Comparison of ENCODE assay signal across 8 mouse cellular contexts in genomic region chr13:63562141-63562971, GRCm38 (mm10). TPM values are rescaled to one million over a fixed set of nuclear protein-coding genes. Genes with fewer than 3 reads are reported as not detected.
DNase-seq lines count a peak whose midpoint lies in the region; ATAC-seq and TF ChIP-seq lines count a peak whose summit lies in the region.

No protein-coding gene starts in this region.

- no peaks in the 10 kb centered on the region for H3K9me3 ChIP-seq in embryonic facial prominence, embryonic 10.5 days
- H3K9me3 ChIP-seq in hindbrain, postnatal 0 days (ENCODE audit: low read length), result no peaks in the 10 kb centered on the region
- no peaks in the 10 kb centered on the region for H3K9me3 ChIP-seq in lung, postnatal 0 days (ENCODE audit: low read length)

- no peak for DNase-seq in lung, adult 2 months
- no peak for DNase-seq in lung, postnatal 4 days
- DNase-seq in embryonic facial prominence, embryonic 10.5 days (ENCODE audit: low spot score), result no peak
- peak; percentile 51 for DNase-seq in hindbrain, postnatal 0 days (ENCODE audit: low spot score)
- DNase-seq in lung, postnatal 0 days (ENCODE audit: low spot score), result peak; percentile 50
- no peak for DNase-seq in yolk sac, embryonic 10.5 days (ENCODE audit: low spot score)
- DNase-seq in gastrocnemius, postnatal 10 days, result no peak
- DNase-seq in layer of hippocampus, adult 9-11 months, result no peak

- ATAC-seq in hindbrain, postnatal 0 days, result no peak
- no peak for ATAC-seq in lung, postnatal 0 days

- TF ChIP-seq EP300 in lung, postnatal 0 days (IDR thresholded peaks at IDR 0.05), result no peak; the same call in 1 of the 2 replicates

- peak overlapping the region; percentile 92 for H3K4me2 ChIP-seq in hindbrain, postnatal 0 days (ENCODE audit: low read depth, low read length)
- peak overlapping the region; percentile 91 for H3K4me2 ChIP-seq in lung, postnatal 0 days (replicated peaks; ENCODE audit: low read depth, low read length)

- peak overlapping the region; percentile 94; the same call in 1 of the 2 replicates for H3K9ac ChIP-seq in hindbrain, postnatal 0 days (replicated peaks; ENCODE audit: low read length)
- peak overlapping the region; percentile 86; the same call in 1 of the 2 replicates for H3K9ac ChIP-seq in lung, postnatal 0 days (replicated peaks; ENCODE audit: low read depth)

- no peak for TF ChIP-seq POLR2A in lung, adult 2 months (IDR thresholded peaks at IDR 0.05; ENCODE audit: borderline replicate concordance, extremely low read depth, low read depth, low read length)

- peak overlapping the region; percentile 61 for H3K4me3 ChIP-seq in lung, adult 2 months (replicated peaks; ENCODE audit: extremely low read depth, low read depth, low read length)
- H3K4me3 ChIP-seq in embryonic facial prominence, embryonic 10.5 days, result peak overlapping the region; percentile 93
- peak overlapping the region; percentile 92 for H3K4me3 ChIP-seq in hindbrain, postnatal 0 days (ENCODE audit: low read length)
- H3K4me3 ChIP-seq in lung, postnatal 0 days (ENCODE audit: low read depth, low read length), result peak overlapping the region; percentile 87

- no peaks in the 10 kb centered on the region for H3K27me3 ChIP-seq in embryonic facial prominence, embryonic 10.5 days (replicated peaks; ENCODE audit: low read depth, poor library complexity, severe bottlenecking)
- H3K27me3 ChIP-seq in hindbrain, postnatal 0 days (ENCODE audit: insufficient read depth, low read length), result no peaks in the 10 kb centered on the region
- H3K27me3 ChIP-seq in lung, postnatal 0 days (replicated peaks; ENCODE audit: insufficient read depth, low read length), result no peaks in the 10 kb centered on the region

- TF ChIP-seq CTCF in lung, adult 2 months (IDR thresholded peaks at IDR 0.05; ENCODE audit: insufficient read depth, low read length), result no peak
- no peak for TF ChIP-seq CTCF in hindbrain, postnatal 0 days (IDR thresholded peaks at IDR 0.05; ENCODE audit: low read depth)
- TF ChIP-seq CTCF in lung, postnatal 0 days (IDR thresholded peaks at IDR 0.05), result no peak

- H3K27ac ChIP-seq in embryonic facial prominence, embryonic 10.5 days (replicated peaks), result peak overlapping the region; percentile 99
- peak overlapping the region; percentile 90; the same call in 1 of the 2 replicates for H3K27ac ChIP-seq in hindbrain, postnatal 0 days
- H3K27ac ChIP-seq in lung, postnatal 0 days (ENCODE audit: low read length), result peak overlapping the region; percentile 98; the same call in 1 of the 2 replicates

- peaks cover 64% of the 10 kb centered on the region for H3K36me3 ChIP-seq in embryonic facial prominence, embryonic 10.5 days (replicated peaks)
- H3K36me3 ChIP-seq in hindbrain, postnatal 0 days (ENCODE audit: insufficient read depth, low read length), result no peaks in the 10 kb centered on the region
- H3K36me3 ChIP-seq in lung, postnatal 0 days (ENCODE audit: insufficient read depth, low read length), result no peaks in the 10 kb centered on the region; the same call in 1 of the 2 replicates

- H3K4me1 ChIP-seq in lung, adult 2 months (ENCODE audit: control insufficient read depth, insufficient read depth, low read length), result peaks cover 5% of the 10 kb centered on the region
- peaks cover 61% of the 10 kb centered on the region for H3K4me1 ChIP-seq in embryonic facial prominence, embryonic 10.5 days
- peaks cover 39% of the 10 kb centered on the region for H3K4me1 ChIP-seq in hindbrain, postnatal 0 days (ENCODE audit: insufficient read depth, low read length)
- peaks cover 32% of the 10 kb centered on the region for H3K4me1 ChIP-seq in lung, postnatal 0 days (ENCODE audit: insufficient read depth, low read depth, low read length)

- WGBS in lung, adult 2 months, result 4% methylated on average over 7 of the region's 7 CpGs
- WGBS in embryonic facial prominence, embryonic 10.5 days, result 2% methylated on average over 7 of the region's 7 CpGs
- 1% methylated on average over 7 of the region's 7 CpGs for WGBS in hindbrain, postnatal 0 days
- WGBS in lung, postnatal 0 days, result 3% methylated on average over 7 of the region's 7 CpGs

RNA-seq across cellular contexts. Expression of gene Ptch1, which starts 11.0 kb away (rescaled TPM):
- polyA plus RNA-seq in lung, adult 2 months (2012; rRNA removed), result 41.4 and 47.6 TPM in 2 replicates
- 33.0 and 33.5 TPM in 2 replicates for polyA plus RNA-seq in embryonic facial prominence, embryonic 10.5 days (2016; fragmentation: Nextera tagmentation; extraction: Ambion mirVana)
- total RNA-seq in hindbrain, postnatal 0 days (2014; rRNA removed), result 39.0 and 58.4 TPM in 2 replicates
- polyA plus RNA-seq in hindbrain, postnatal 0 days (2015; fragmentation: Nextera tagmentation; extraction: Ambion mirVana), result 9.6 and 10.4 TPM in 2 replicates
- 15.2 and 21.3 TPM in 2 replicates for polyA plus RNA-seq in lung, postnatal 0 days (2015; fragmentation: Nextera tagmentation; extraction: Ambion mirVana)
- total RNA-seq in gastrocnemius, postnatal 10 days (2021), result 10 to 100 TPM; 13.6 to 20.3 TPM

Comparison
In these comparisons a context has a peak if more than half of its experiments do, and no peak if none do; other contexts are left out.
1. DNase-seq: peak in hindbrain, postnatal 0 days (single experiment) and lung, postnatal 0 days (single experiment); none in lung, adult 2 months (single experiment), lung, postnatal 4 days (0 of 2), embryonic facial prominence, embryonic 10.5 days (single experiment), yolk sac, embryonic 10.5 days (single experiment), gastrocnemius, postnatal 10 days (single experiment) and layer of hippocampus, adult 9-11 months (single experiment).
2. Peak in every context shown above with its lines, with median percentiles within 50 percentile points of each other: H3K4me3 ChIP-seq and H3K27ac ChIP-seq.